Mouse (Mus musculus) forebrain, embryonic 16.5 days (tissue): Measurements from ENCODE around the gene Celf2. TPM values are rescaled to one million over a fixed set of nuclear protein-coding genes. Genes with fewer than 3 reads are reported as not detected.

Source experiments
- ATAC-seq: fragments of 200-750 bp; cut with Nextera tagmentation; 2 replicates; pipeline ENCODE4 v1.8.0; 2017; ENCODE audit warnings: mild to moderate bottlenecking, moderate library complexity
- H3K27ac ChIP-seq: fragments of 300-500 bp; sonication (generic); 2 replicates; pipeline ENCODE4 v1.5.1; 2014; ENCODE audit warnings: low read length, control low read depth
- H3K27me3 ChIP-seq: fragments of 300-500 bp; sonication (generic); replicated peaks from 2 replicates; pipeline ENCODE4 v1.6.1; 2014; ENCODE audit warnings: low read length; ENCODE audit not compliant: control insufficient read depth, insufficient read depth
- H3K36me3 ChIP-seq: fragments of 300-500 bp; sonication (generic); 2 replicates; pipeline ENCODE4 v1.6.1; 2014; ENCODE audit not compliant: control insufficient read depth, insufficient read depth
- H3K4me1 ChIP-seq: fragments of 300-500 bp; sonication (generic); replicated peaks from 2 replicates; pipeline ENCODE4 v1.6.1; 2014; ENCODE audit warnings: low read length; ENCODE audit not compliant: control insufficient read depth, insufficient read depth
- H3K4me2 ChIP-seq: fragments of 300-500 bp; sonication (generic); 2 replicates; pipeline ENCODE4 v1.6.1; 2014; ENCODE audit warnings: mild to moderate bottlenecking, low read length, control low read depth
- H3K4me3 ChIP-seq: fragments of 300-500 bp; sonication (generic); replicated peaks from 2 replicates; pipeline ENCODE4 v1.5.1; 2014; ENCODE audit warnings: mild to moderate bottlenecking, low read length, control low read depth
- H3K9ac ChIP-seq: fragments of 300-500 bp; sonication (generic); replicated peaks from 2 replicates; pipeline ENCODE4 v1.6.1; 2014; ENCODE audit warnings: low read depth, low read length, control low read depth
- H3K9me3 ChIP-seq: fragments of 300-500 bp; sonication (generic); 2 replicates; pipeline ENCODE4 v1.6.1; 2016; ENCODE audit warnings: low read length; ENCODE audit not compliant: control insufficient read depth
- WGBS: fragments of 180-500 bp; shearing (Covaris S2); extraction: QIAGEN DNeasy Blood & Tissue Kit; methylation state at CpG from one replicate; pipeline ENCODE4 v1.1.7; 2014; 5-methylcytosine and 5-hydroxymethylcytosine counted together
- polyA plus RNA-seq: library from polyadenylated mRNA; unstranded; fragments of >200 nt; fragmentation: Nextera tagmentation; extraction: Ambion mirVana; gene quantifications from 2 replicates; pipeline ENCODE4 v1.2.1, GENCODE M21; 2015

Gene Celf2
- polyA plus RNA-seq, 1 experiment from 2014 or later, result 348 TPM

- no peaks in the 10 kb centered on the region for H3K9me3 ChIP-seq
These were observed 272.9 kb downstream of the Celf2 start for GRCm38 (mm10) chr2:7236452-7236851.

GRCm38 (mm10) chr2:7235059-7235741 lies 274.2 kb downstream of the Celf2 start:
- 48% methylated on average over 4 of the region's 4 CpGs for WGBS
- no peak overlapping the region for H3K4me2 ChIP-seq
- H3K36me3 ChIP-seq, result no peaks in the 10 kb centered on the region
- peaks cover 10% of the 10 kb centered on the region for H3K4me1 ChIP-seq
- H3K4me3 ChIP-seq, result no peak overlapping the region
- H3K9ac ChIP-seq, result no peak overlapping the region
- peak overlapping the region; percentile 49 for H3K27ac ChIP-seq
- ATAC-seq, result peak; percentile 80
- H3K27me3 ChIP-seq, result no peaks in the 10 kb centered on the region
- H3K9me3 ChIP-seq, result no peaks in the 10 kb centered on the region

More at GRCm38 (mm10) chr2:7236452-7236851, 272.9 kb downstream of the Celf2 start:
- Histone ChIP-seq H3K36me3 (no peaks in the 10 kb centered on the region), H3K4me3 (no peak overlapping the region), H3K27me3 (no peaks in the 10 kb centered on the region), H3K27ac (no peak overlapping the region), H3K4me1 (peaks cover 11% of the 10 kb centered on the region), H3K9ac (no peak overlapping the region), H3K4me2 (no peak overlapping the region)
- no peak for ATAC-seq
- WGBS, result 93% methylated on average over 3 of the region's 3 CpGs

GRCm38 (mm10) chr2:7234587-7234986 lies 274.8 kb downstream of the Celf2 start:
- WGBS, result 47% methylated on average over 7 of the region's 7 CpGs
- H3K9me3 ChIP-seq, result no peaks in the 10 kb centered on the region
- peak overlapping the region; percentile 49 for H3K27ac ChIP-seq
- H3K9ac ChIP-seq, result no peak overlapping the region
- H3K4me2 ChIP-seq, result no peak overlapping the region
- no peak overlapping the region for H3K4me3 ChIP-seq
- ATAC-seq, result peak; percentile 86
- H3K4me1 ChIP-seq, result peaks cover 10% of the 10 kb centered on the region
- H3K27me3 ChIP-seq, result no peaks in the 10 kb centered on the region
- H3K36me3 ChIP-seq, result no peaks in the 10 kb centered on the region

DNA sequence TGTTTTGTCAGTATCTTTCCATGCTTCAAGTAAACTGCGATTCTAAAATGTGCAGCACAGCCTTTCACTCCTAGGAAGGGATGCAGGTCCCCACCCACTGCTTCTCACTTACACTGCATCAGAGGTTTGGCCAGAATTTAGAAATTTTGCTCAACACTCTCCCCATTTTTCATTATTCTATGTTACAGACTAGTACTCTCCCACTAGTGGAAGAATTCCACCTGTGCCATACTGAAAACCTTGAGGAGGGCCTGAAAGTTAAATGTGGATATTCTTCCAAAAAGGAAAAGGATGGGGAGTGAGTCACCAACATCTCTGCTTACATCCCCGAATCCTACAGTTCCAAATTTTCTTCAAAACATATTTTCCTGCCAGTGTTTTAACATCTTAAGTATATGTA lies 276.0 kb downstream of the Celf2 start:
- peaks cover 10% of the 10 kb centered on the region for H3K4me1 ChIP-seq
- H3K9ac ChIP-seq, result no peak overlapping the region
- no peaks in the 10 kb centered on the region for H3K27me3 ChIP-seq
- WGBS, result 87% methylated on average over 2 of the region's 2 CpGs
- H3K9me3 ChIP-seq, result no peaks in the 10 kb centered on the region
- ATAC-seq, result no peak
- H3K4me2 ChIP-seq, result no peak overlapping the region
- peak overlapping the region; percentile 56 for H3K27ac ChIP-seq
- H3K4me3 ChIP-seq, result no peak overlapping the region
- H3K36me3 ChIP-seq, result no peaks in the 10 kb centered on the region

GRCm38 (mm10) chr2:7226785-7227184 lies 282.6 kb downstream of the Celf2 start:
- Histone ChIP-seq H3K27me3 (no peaks in the 10 kb centered on the region), H3K9ac (no peak overlapping the region), H3K4me1 (peaks cover 7% of the 10 kb centered on the region), H3K36me3 (no peaks in the 10 kb centered on the region), H3K4me2 (no peak overlapping the region), H3K27ac (no peak overlapping the region), H3K9me3 (no peaks in the 10 kb centered on the region), H3K4me3 (no peak overlapping the region)
- no peak for ATAC-seq
- WGBS, result 85% methylated on average over 7 of the region's 7 CpGs

GRCm38 (mm10) chr2:7224346-7225071 lies 284.9 kb downstream of the Celf2 start:
- no peaks in the 10 kb centered on the region for H3K27me3 ChIP-seq
- H3K9me3 ChIP-seq, result no peaks in the 10 kb centered on the region
- H3K4me3 ChIP-seq, result no peak overlapping the region
- H3K4me1 ChIP-seq, result peaks cover 7% of the 10 kb centered on the region
- WGBS, result 57% methylated on average over 3 of the region's 3 CpGs
- no peak overlapping the region for H3K9ac ChIP-seq
- no peak for ATAC-seq
- no peak overlapping the region for H3K4me2 ChIP-seq
- H3K27ac ChIP-seq, result no peak overlapping the region
- H3K36me3 ChIP-seq, result no peaks in the 10 kb centered on the region

DNA sequence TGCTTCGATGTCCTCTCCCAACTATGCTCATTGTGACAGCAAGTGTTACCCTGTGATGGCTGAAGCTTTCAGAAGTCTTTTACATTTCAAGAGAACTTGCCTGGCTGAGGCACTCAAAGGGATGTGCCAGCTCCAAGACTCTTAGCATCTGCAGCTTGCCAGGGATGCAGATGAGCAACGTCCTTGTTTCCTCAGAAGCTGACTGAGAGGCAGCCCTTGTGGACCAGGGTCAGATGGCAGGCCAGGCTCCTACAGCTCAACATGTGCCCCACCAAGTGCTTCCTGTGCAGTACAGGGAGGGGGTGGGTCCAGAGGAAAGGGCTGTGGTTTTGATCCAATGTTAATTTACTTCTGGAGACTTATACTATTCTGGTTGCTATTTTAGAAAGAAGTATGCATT lies 285.8 kb downstream of the Celf2 start:
- Histone ChIP-seq H3K36me3 (no peaks in the 10 kb centered on the region), H3K27ac (no peak overlapping the region), H3K4me2 (no peak overlapping the region), H3K9me3 (no peaks in the 10 kb centered on the region), H3K27me3 (no peaks in the 10 kb centered on the region), H3K9ac (no peak overlapping the region), H3K4me3 (no peak overlapping the region), H3K4me1 (peaks cover 7% of the 10 kb centered on the region)
- ATAC-seq, result no peak
- 52% methylated on average over 2 of the region's 2 CpGs for WGBS

GRCm38 (mm10) chr2:7222886-7223285 lies 286.5 kb downstream of the Celf2 start:
- H3K4me1 ChIP-seq, result peaks cover 7% of the 10 kb centered on the region
- H3K4me3 ChIP-seq, result no peak overlapping the region
- H3K27me3 ChIP-seq, result no peaks in the 10 kb centered on the region
- no peak overlapping the region for H3K4me2 ChIP-seq
- H3K9ac ChIP-seq, result no peak overlapping the region
- ATAC-seq, result no peak
- H3K27ac ChIP-seq, result no peak overlapping the region
- no peaks in the 10 kb centered on the region for H3K9me3 ChIP-seq
- H3K36me3 ChIP-seq, result no peaks in the 10 kb centered on the region
- WGBS, result 70% methylated on average over 6 of the region's 6 CpGs

DNA sequence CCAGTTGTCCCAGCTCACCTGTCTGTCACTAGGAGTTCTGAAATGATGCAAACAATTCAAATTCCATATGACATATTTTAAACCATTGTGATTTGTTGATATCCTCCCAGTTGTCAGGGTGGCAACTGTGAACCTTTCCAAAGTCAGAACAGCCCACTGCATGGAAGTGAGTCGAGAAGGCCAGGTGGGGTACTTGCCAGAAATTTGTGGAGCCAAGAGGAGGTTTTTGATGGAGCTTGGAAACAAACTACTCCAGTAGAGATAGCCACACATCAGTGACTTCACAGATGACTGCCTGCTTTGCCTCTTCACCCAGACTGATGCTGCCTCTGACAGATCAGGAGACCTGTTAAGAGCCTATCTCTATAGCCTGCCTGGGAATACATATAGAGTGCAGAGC lies 287.5 kb downstream of the Celf2 start:
- no peak overlapping the region for H3K27ac ChIP-seq
- H3K4me3 ChIP-seq, result no peak overlapping the region
- no peak for ATAC-seq
- WGBS, result 70% methylated on average over 1 of the region's 1 CpGs
- no peaks in the 10 kb centered on the region for H3K9me3 ChIP-seq
- no peak overlapping the region for H3K9ac ChIP-seq
- H3K4me2 ChIP-seq, result no peak overlapping the region
- no peaks in the 10 kb centered on the region for H3K27me3 ChIP-seq
- peaks cover 7% of the 10 kb centered on the region for H3K4me1 ChIP-seq
- H3K36me3 ChIP-seq, result no peaks in the 10 kb centered on the region
